Mouse (Mus musculus): ENCODE measurements around the gene Col24a1.

- TF ChIP-seq USF1 (IDR thresholded peaks at IDR 0.05; ENCODE audit: low read depth) (no peak), POLR2A (IDR thresholded peaks at IDR 0.05; ENCODE audit: insufficient read length, low read depth) (no peak), E2F4 (IDR thresholded peaks at IDR 0.05; ENCODE audit: insufficient read depth) (no peak), REST (IDR thresholded peaks at IDR 0.05; ENCODE audit: insufficient read depth, insufficient read length) (no peak), POLR2AphosphoS2 (IDR thresholded peaks at IDR 0.05; ENCODE audit: insufficient read length, low read depth) (no peak), CEBPB (IDR thresholded peaks at IDR 0.05; ENCODE audit: insufficient read depth, poor library complexity, severe bottlenecking) (no peak), MAX (IDR thresholded peaks at IDR 0.05; ENCODE audit: low read depth) (no peak), TCF12 (IDR thresholded peaks at IDR 0.05; ENCODE audit: insufficient read depth, poor library complexity, severe bottlenecking) (no peak), MYOG (IDR thresholded peaks at IDR 0.05; ENCODE audit: control insufficient read depth in 1 of 3, insufficient read depth in 1 of 3, insufficient read length in 2 of 3, low read depth in 2 of 3) (peak in 1 of 3 experiments; percentile 75), TCF3 (IDR thresholded peaks at IDR 0.05; ENCODE audit: insufficient read length, low read depth) (no peak)
Observed at GRCm38 (mm10) chr3:145414362-145414761, 122.1 kb downstream of the Col24a1 start.
